Mouse (Mus musculus) liver, postnatal 0 days (tissue): ENCODE data around the gene Rtl5. TPM values are rescaled to one million over a fixed set of nuclear protein-coding genes. Genes with fewer than 3 reads are reported as not detected.

ENCODE experiments used
- ATAC-seq: fragments of 200-750 bp; cut with Nextera tagmentation; 2 replicates; pipeline ENCODE4 v1.8.0; 2017; ENCODE audit warnings: mild to moderate bottlenecking, moderate library complexity
- DNase-seq: peaks from one replicate; pipeline ENCODE4 v3.0.0-alpha.2; 2016
- H3K27ac ChIP-seq: fragments of 300-500 bp; sonication (generic); 2 replicates; pipeline ENCODE4 v1.5.1; 2014; ENCODE audit warnings: antibody characterized with exemption, moderate library complexity, mild to moderate bottlenecking, low read depth
- H3K27me3 ChIP-seq: fragments of 300-500 bp; sonication (generic); 2 replicates; pipeline ENCODE4 v1.6.1; 2014; ENCODE audit warnings: low read length, control low read depth, mixed read lengths; ENCODE audit not compliant: insufficient read depth
- H3K36me3 ChIP-seq: fragments of 300-500 bp; sonication (generic); replicated peaks from 2 replicates; pipeline ENCODE4 v1.6.1; 2014; ENCODE audit warnings: mild to moderate bottlenecking, control low read depth, low read length, moderate library complexity, mixed read lengths; ENCODE audit not compliant: insufficient read depth
- H3K4me1 ChIP-seq: fragments of 300-500 bp; sonication (generic); 2 replicates; pipeline ENCODE4 v1.6.1; 2014; ENCODE audit warnings: antibody characterized with exemption, mild to moderate bottlenecking, control low read depth; ENCODE audit not compliant: insufficient read depth
- H3K4me2 ChIP-seq: fragments of 300-500 bp; sonication (generic); 2 replicates; pipeline ENCODE4 v1.6.1; 2014; ENCODE audit warnings: low read depth, mild to moderate bottlenecking, low read length, moderate library complexity, mixed read lengths
- H3K4me3 ChIP-seq: fragments of 300-500 bp; sonication (generic); 2 replicates; pipeline ENCODE4 v1.5.1; 2014; ENCODE audit warnings: low read depth, low read length
- H3K9ac ChIP-seq: fragments of 300-500 bp; sonication (generic); replicated peaks from 2 replicates; pipeline ENCODE4 v1.6.1; 2014; ENCODE audit warnings: mild to moderate bottlenecking, moderate library complexity
- H3K9me3 ChIP-seq: fragments of 300-500 bp; sonication (generic); 2 replicates; pipeline ENCODE4 v1.6.1; 2016; ENCODE audit warnings: mild to moderate bottlenecking, control low read depth, low read length, mixed read lengths
- CTCF ChIP-seq: sonication (generic); IDR thresholded peaks from 2 replicates; pipeline ENCODE4 v1.5.1; 2016; ENCODE audit warnings: antibody characterized with exemption, low read depth
- EP300 ChIP-seq: IDR thresholded peaks from 2 replicates; pipeline ENCODE4 v1.6.1; 2016; ENCODE audit warnings: antibody characterized with exemption, low read depth, mild to moderate bottlenecking
- WGBS: fragments of 180-500 bp; shearing (Covaris S2); extraction: QIAGEN DNeasy Blood & Tissue Kit; methylation state at CpG from one replicate; pipeline ENCODE4 v1.1.7; 2014; ENCODE audit not compliant: insufficient replicate concordance; 5-methylcytosine and 5-hydroxymethylcytosine counted together
- polyA plus RNA-seq: library from polyadenylated mRNA; unstranded; fragments of >200 nt; fragmentation: Nextera tagmentation; extraction: Ambion mirVana; gene quantifications from 2 replicates; pipeline ENCODE4 v1.2.1, GENCODE M21; 2015

Gene Rtl5
- polyA plus RNA-seq, 1 experiment from 2014 or later: 0.22 TPM

- Histone ChIP-seq H3K27me3 (no peaks in the 10 kb centered on the region), H3K4me3 (no peak overlapping the region), H3K4me1 (no peaks in the 10 kb centered on the region), H3K9me3 (no peaks in the 10 kb centered on the region), H3K9ac (no peak overlapping the region), H3K27ac (no peak overlapping the region), H3K36me3 (no peaks in the 10 kb centered on the region), H3K4me2 (no peak overlapping the region)
- DNase-seq: no peak
- TF ChIP-seq CTCF (no peak), EP300 (no peak)
- WGBS: 78% methylated on average over 7 of the region's 7 CpGs
- no peak for ATAC-seq
Measured at GRCm38 (mm10) chrX:102076886-102077765, 6.0 kb upstream of the Rtl5 start.

GRCm38 (mm10) chrX:102075158-102075557 is 4.1 kb upstream of the Rtl5 start:
- Histone ChIP-seq H3K9ac (no peak overlapping the region), H3K36me3 (no peaks in the 10 kb centered on the region), H3K9me3 (no peaks in the 10 kb centered on the region), H3K4me3 (no peak overlapping the region), H3K27me3 (peaks cover 5% of the 10 kb centered on the region; the same call in 1 of the 2 replicates), H3K27ac (peak overlapping the region; percentile 39; the same call in 1 of the 2 replicates), H3K4me1 (no peaks in the 10 kb centered on the region), H3K4me2 (no peak overlapping the region)
- TF ChIP-seq EP300 (no peak), CTCF (no peak)
- DNase-seq (no peak), ATAC-seq (no peak)
- WGBS: 78% methylated on average over 4 of the region's 4 CpGs

GRCm38 (mm10) chrX:102074435-102074834 is 3.3 kb upstream of the Rtl5 start:
- Histone ChIP-seq H3K27ac (peak overlapping the region; percentile 39; the same call in 1 of the 2 replicates), H3K27me3 (peaks cover 5% of the 10 kb centered on the region; the same call in 1 of the 2 replicates), H3K4me3 (no peak overlapping the region), H3K4me2 (no peak overlapping the region), H3K9ac (no peak overlapping the region), H3K9me3 (no peaks in the 10 kb centered on the region), H3K4me1 (no peaks in the 10 kb centered on the region), H3K36me3 (no peaks in the 10 kb centered on the region)
- WGBS: 76% methylated on average over 5 of the region's 5 CpGs
- no peak for ATAC-seq
- no peak for DNase-seq
- no peak for TF ChIP-seq CTCF
- no peak for TF ChIP-seq EP300

GRCm38 (mm10) chrX:102073605-102074325 is 2.7 kb upstream of the Rtl5 start:
- no peak for ATAC-seq
- Histone ChIP-seq H3K9ac (no peak overlapping the region), H3K36me3 (no peaks in the 10 kb centered on the region), H3K4me1 (no peaks in the 10 kb centered on the region), H3K9me3 (no peaks in the 10 kb centered on the region), H3K4me2 (no peak overlapping the region), H3K27ac (no peak overlapping the region), H3K4me3 (no peak overlapping the region), H3K27me3 (peaks cover 5% of the 10 kb centered on the region; the same call in 1 of the 2 replicates)
- no peak for DNase-seq
- WGBS: 81% methylated on average over 14 of the region's 14 CpGs
- TF ChIP-seq EP300: no peak
- TF ChIP-seq CTCF: no peak

- peak overlapping the region; percentile 70 for H3K4me2 ChIP-seq
- peak overlapping the region; percentile 46; the same call in 1 of the 2 replicates for H3K4me3 ChIP-seq
- H3K9me3 ChIP-seq: no peaks in the 10 kb centered on the region
- no peaks in the 10 kb centered on the region for H3K36me3 ChIP-seq
- TF ChIP-seq EP300: no peak
- ATAC-seq (no peak), DNase-seq (no peak)
- 25% methylated on average over 2 of the region's 2 CpGs for WGBS
- no peaks in the 10 kb centered on the region for H3K4me1 ChIP-seq
- no peak overlapping the region for H3K9ac ChIP-seq
- peaks cover 5% of the 10 kb centered on the region; the same call in 1 of the 2 replicates for H3K27me3 ChIP-seq
- no peak overlapping the region for H3K27ac ChIP-seq
Measured at GRCm38 (mm10) chrX:102071517-102071916, 413 bp upstream of the Rtl5 start.

GRCm38 (mm10) chrX:102068811-102069540 is 2.1 kb downstream of the Rtl5 start:
- WGBS: 81% methylated on average over 24 of the region's 24 CpGs
- TF ChIP-seq CTCF (no peak), EP300 (no peak)
- no peak for DNase-seq
- Histone ChIP-seq H3K4me3 (no peak overlapping the region), H3K27ac (no peak overlapping the region), H3K27me3 (peaks cover 5% of the 10 kb centered on the region; the same call in 1 of the 2 replicates), H3K36me3 (no peaks in the 10 kb centered on the region), H3K4me1 (no peaks in the 10 kb centered on the region), H3K9me3 (no peaks in the 10 kb centered on the region), H3K4me2 (no peak overlapping the region), H3K9ac (no peak overlapping the region)
- ATAC-seq: no peak
